Mouse (Mus musculus) liver, embryonic 18 days (tissue): ENCODE results near the gene Lamtor2. TPM values are rescaled to one million over a fixed set of nuclear protein-coding genes. Genes with fewer than 3 reads are reported as not detected.

Experiments used
- polyA plus RNA-seq: library from polyadenylated mRNA; depleted of rRNA; stranded (reverse); fragments of >200 nt; gene quantifications from 2 replicates; pipeline ENCODE4 v1.2.3, GENCODE M21; 2012; rRNA removed

Gene Lamtor2
- polyA plus RNA-seq, result 90.5 and 102 TPM in 2 replicates

DNA sequence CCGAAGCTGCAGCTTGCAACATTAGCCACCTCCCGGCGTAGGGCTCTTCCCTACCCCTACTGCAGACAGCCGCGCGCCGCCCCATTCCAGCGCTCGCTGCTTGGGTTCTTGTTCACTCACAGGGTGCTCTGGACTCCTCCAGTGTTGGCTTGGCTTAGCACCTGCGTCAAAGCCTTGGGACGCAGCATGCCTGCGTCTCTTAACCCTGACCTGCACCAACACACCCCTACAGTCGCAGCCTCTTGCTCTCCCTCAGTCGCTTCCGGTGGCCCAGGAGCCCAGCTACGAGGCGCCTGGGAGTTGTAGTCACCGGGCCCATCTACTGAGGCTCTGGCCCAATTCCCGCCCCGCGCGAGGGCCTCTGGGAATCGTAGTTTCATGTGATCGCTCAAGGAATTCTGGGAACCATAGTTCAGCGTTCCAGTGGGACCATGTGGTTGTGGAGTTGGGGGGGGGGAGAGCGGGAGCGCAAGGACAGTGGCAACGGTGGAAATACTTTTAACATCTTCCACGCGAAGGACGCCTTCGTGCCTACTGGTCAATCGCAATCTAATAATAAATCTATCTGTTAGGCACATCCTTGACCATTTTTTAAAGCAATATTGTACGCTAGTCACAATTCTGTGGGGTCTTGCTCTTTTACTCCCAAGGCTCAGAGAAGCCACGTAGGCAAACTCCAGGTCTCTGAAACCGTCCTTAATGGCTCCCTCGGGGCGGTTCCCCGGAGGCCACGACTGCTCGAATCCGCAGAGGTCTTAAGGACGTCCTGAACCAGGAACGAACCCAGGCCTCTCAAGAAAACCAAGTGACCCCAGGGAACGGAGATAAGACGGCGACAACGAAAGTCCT lies at the start of gene Lamtor2:
Lamtor2 (minus strand) TSS at position 399 of the 849 bp plus-strand sequence.

DNA sequence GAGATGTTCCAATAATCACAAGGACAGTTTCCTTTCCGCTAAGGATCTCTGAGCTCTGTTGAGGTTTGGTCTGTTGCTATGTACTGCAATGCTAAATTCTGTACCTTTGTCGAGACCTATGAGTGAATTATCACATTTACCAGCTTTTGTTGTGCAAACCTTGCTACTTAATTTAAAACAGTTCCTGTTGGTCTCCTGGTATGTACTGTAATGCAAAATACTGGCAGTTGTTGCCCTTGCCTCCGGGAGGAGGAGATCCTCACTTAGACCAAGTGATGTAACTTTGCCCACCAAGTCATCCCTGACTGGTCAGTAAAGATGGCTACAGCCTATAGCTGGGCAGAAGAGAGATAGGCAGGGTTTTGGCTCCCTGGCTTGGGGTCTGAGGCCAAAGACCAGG lies 22.7 kb upstream of the Lamtor2 start, which contains the start of gene Ssr2:
Ssr2 (plus strand) TSS at position 337 of the 400 bp plus-strand sequence.

DNA sequence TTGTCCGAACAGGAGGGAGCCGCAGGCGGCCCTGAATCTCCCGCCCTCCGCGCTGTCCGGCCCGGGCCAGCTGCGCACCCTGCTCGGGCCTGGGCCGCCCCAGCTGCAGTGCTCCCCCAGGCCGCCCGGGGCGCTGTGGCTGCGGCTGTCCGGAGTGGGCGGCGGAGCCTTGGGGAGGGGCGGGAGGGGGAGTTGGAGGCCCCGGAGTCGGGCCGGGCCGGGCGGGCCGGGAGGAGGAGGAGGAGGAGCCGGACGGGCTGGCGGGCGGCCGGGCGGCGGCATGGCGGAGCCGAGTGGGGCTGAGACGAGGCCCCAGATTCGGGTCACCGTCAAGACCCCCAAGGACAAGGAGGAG lies 628 bp upstream of the Lamtor2 start, which contains the start of gene Ubqln4:
Ubqln4 (plus strand) TSS at position 234 of the 355 bp plus-strand sequence.

DNA sequence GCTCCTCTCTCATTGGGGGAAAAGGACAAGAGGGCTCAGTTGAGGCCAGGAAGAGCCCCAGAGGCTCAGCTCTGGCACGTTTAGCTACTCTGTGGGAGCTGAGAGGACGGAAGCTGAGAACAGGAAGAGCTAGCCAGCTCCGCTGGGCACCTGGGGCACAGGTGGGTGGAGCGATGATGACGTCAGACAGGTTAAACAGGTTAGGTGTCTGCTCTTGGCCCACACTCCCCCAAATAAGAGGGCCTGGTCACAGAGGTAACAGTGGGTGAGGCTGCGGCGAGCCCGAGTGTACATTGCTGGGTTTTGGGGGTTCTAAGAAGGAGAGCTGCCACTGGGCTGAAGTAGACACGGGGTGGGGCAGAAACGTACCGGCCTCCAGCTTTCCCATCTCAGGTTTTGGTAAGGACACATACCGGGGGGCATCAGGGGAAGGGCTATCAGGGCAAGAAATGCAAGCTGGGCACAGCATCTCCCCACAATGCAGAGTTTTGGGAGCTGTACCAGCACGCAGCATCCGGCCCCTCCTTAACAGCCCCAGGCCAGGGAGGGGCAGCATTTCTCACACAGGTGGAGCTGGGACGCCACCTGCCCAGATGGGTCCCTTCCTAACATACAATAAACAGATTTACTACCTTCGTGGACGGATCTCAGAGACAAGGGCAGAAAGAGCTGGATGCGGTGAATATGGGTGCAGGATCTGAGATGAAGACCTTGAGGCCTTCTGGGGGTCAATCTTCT lies 4.5 kb downstream of the Lamtor2 start, which contains the start of gene Rab25:
Rab25 (minus strand) TSS at position 121 of the 738 bp plus-strand sequence.

DNA sequence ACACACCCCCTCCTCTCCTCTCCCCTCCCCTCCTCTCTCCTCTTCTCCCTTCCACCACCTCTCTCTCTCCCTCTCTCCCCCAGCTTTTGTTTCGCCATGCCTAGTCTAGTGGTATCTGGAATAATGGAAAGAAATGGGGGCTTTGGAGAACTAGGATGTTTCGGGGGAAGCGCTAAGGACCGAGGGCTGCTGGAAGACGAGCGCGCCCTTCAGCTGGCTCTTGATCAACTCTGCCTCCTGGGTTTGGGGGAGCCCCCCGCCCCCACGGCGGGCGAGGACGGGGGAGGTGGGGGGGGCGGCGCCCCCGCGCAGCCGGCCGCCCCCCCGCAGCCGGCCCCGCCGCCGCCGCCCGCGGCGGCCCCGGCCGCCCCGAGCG lies 20.6 kb downstream of the Lamtor2 start, which contains the start of gene Mex3a:
Mex3a (plus strand) TSS at position 97 of the 376 bp plus-strand sequence.

DNA sequence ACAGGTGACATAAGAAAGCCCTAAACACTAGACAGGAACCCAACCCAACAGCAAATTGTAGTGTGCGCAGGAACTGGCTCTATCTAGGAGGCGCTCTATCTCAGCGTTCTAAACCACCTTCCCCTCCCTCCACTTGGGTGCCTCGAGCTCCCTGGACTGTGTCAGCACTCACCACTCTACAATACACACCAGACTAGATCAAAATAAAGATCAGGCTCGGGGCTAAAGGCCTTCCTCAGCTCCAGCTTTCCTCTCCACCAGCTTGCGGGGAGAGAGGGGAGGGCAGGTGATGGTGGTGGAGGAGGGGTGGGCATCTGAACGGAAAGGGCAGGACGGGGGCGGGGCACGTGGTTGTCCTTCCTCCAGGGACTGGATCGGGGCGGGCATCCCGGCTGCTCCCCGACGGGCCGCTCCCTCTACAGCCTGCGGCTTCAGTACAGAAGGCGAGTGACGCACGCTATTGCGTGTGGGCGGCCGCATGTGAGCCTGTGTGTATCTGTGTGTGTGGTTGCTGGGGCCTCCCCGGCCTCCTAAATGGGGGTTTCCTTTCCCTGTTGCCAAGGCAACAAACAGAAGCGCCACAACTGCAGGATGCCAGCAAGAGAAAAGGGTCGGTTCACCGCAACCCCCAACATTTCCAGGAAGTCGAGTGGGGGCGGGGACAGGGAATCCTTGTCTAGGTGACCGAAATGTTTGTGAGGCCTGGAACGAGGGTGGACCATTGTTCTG lies 43.0 kb downstream of the Lamtor2 start, which contains the start of gene Lmna:
Lmna (minus strand) TSS at position 265 of the 729 bp plus-strand sequence.

Other genes with a start within 250 kb of the Lamtor2 start
- gene Glmp, start 228.1 kb downstream of the Lamtor2 start, polyA plus RNA-seq, result 43.8 and 50.1 TPM in 2 replicates
- 0.58 and 0.64 TPM in 2 replicates for gene Tmem79, start 216.9 kb downstream of the Lamtor2 start, polyA plus RNA-seq
- 22.9 and 25.4 TPM in 2 replicates for gene Smg5, start 216.8 kb downstream of the Lamtor2 start, polyA plus RNA-seq
- gene Paqr6, start 188.5 kb downstream of the Lamtor2 start, polyA plus RNA-seq, result 2.5 and 3.6 TPM in 2 replicates
- gene Bglap3, start 180.3 kb downstream of the Lamtor2 start, polyA plus RNA-seq, result 0.35 and 0.79 TPM in 2 replicates
- not detected in 2 replicates for gene Bglap2, start 174.4 kb downstream of the Lamtor2 start, polyA plus RNA-seq
- gene Bglap, start 168.6 kb downstream of the Lamtor2 start, polyA plus RNA-seq, result 0.16 TPM in 1 of 2 replicates, not detected in the other
- gene Pmf1, start 142.7 kb downstream of the Lamtor2 start, polyA plus RNA-seq, result 38.9 and 40.2 TPM in 2 replicates
- 11.4 and 12.7 TPM in 2 replicates for gene Slc25a44, start 127.9 kb downstream of the Lamtor2 start, polyA plus RNA-seq
- gene Sema4a, start 91.9 kb downstream of the Lamtor2 start, polyA plus RNA-seq, result 30.0 and 30.8 TPM in 2 replicates
- gene Lmna, start 43.1 kb downstream of the Lamtor2 start, polyA plus RNA-seq, result 37.0 and 37.6 TPM in 2 replicates
- 0.77 and 0.82 TPM in 2 replicates for gene Mex3a, start 20.7 kb downstream of the Lamtor2 start, polyA plus RNA-seq
- gene Rab25, start 4.8 kb downstream of the Lamtor2 start, polyA plus RNA-seq, result 0.31 and 0.47 TPM in 2 replicates
- gene Ubqln4, start 684 bp upstream of the Lamtor2 start, polyA plus RNA-seq, result 22.9 and 26.9 TPM in 2 replicates
- 240 and 254 TPM in 2 replicates for gene Ssr2, start 22.8 kb upstream of the Lamtor2 start, polyA plus RNA-seq
- gene Arhgef2, start 52.9 kb upstream of the Lamtor2 start, polyA plus RNA-seq, result 9.6 and 11.4 TPM in 2 replicates
- not detected in 2 replicates for gene Rxfp4, start 100.1 kb upstream of the Lamtor2 start, polyA plus RNA-seq
- 30.7 and 35.2 TPM in 2 replicates for gene Khdc4, start 132.7 kb upstream of the Lamtor2 start, polyA plus RNA-seq
- 22.1 and 22.6 TPM in 2 replicates for gene Rit1, start 163.8 kb upstream of the Lamtor2 start, polyA plus RNA-seq
- 0.48 and 0.50 TPM in 2 replicates for gene Syt11, start 222.1 kb upstream of the Lamtor2 start, polyA plus RNA-seq